Mouse (Mus musculus): ENCODE results near the gene Cela3b. TPM values are rescaled to one million over a fixed set of nuclear protein-coding genes. Genes with fewer than 3 reads are reported as not detected.

Cela3b gene
- polyA plus RNA-seq, 2 experiments: 0.06 TPM; not detected in 1

- DNase-seq (ENCODE audit: low read depth in 3 of 3, low spot score in 3 of 3) (no peak), ATAC-seq (ENCODE audit: insufficient read depth) (no peak)
- no peaks in the 10 kb centered on the region for H3K9me3 ChIP-seq (ENCODE audit: control insufficient read depth, low read length)
- H3K27ac ChIP-seq: no peak overlapping the region
- H3K4me1 ChIP-seq (replicated peaks; ENCODE audit: control insufficient read depth in 2 of 2, insufficient read depth in 2 of 2, low read length in 1 of 2): peaks cover 6 to 9% of the 10 kb centered on the region in 2 experiments
- 76% methylated on average over 10 of the region's 10 CpGs for WGBS (ENCODE audit: insufficient replicate concordance)
- H3K9ac ChIP-seq (replicated peaks): no peak overlapping the region
- TF ChIP-seq EP300 (IDR thresholded peaks at IDR 0.05; ENCODE audit: low read depth): no peak
- no peak for TF ChIP-seq CTCF (IDR thresholded peaks at IDR 0.05; ENCODE audit: low read depth)
- no peaks in the 10 kb centered on the region for H3K36me3 ChIP-seq (replicated peaks; ENCODE audit: control insufficient read depth, insufficient read depth, low read depth)
- no peak overlapping the region for H3K4me2 ChIP-seq (ENCODE audit: low read depth)
- H3K4me3 ChIP-seq (ENCODE audit: insufficient read depth in 1 of 2, low read depth in 2 of 2, low read length in 2 of 2): no peak overlapping the region
- H3K27me3 ChIP-seq (ENCODE audit: control insufficient read depth, insufficient read depth, low read length): no peaks in the 10 kb centered on the region
Measured at GRCm38 (mm10) chr4:137379713-137380255, 50.6 kb downstream of the Cela3b start.

- Histone ChIP-seq H3K36me3 (replicated peaks; ENCODE audit: control insufficient read depth, insufficient read depth, low read depth) (no peaks in the 10 kb centered on the region), H3K27ac (no peak overlapping the region), H3K4me1 (replicated peaks; ENCODE audit: control insufficient read depth in 2 of 2, insufficient read depth in 2 of 2, low read length in 1 of 2) (peaks cover 6 to 11% of the 10 kb centered on the region in 2 experiments), H3K4me2 (ENCODE audit: low read depth) (no peak overlapping the region), H3K9me3 (ENCODE audit: control insufficient read depth, low read length) (no peaks in the 10 kb centered on the region), H3K9ac (replicated peaks) (no peak overlapping the region), H3K27me3 (ENCODE audit: control insufficient read depth, insufficient read depth, low read length) (no peaks in the 10 kb centered on the region), H3K4me3 (ENCODE audit: insufficient read depth in 1 of 2, low read depth in 2 of 2, low read length in 2 of 2) (no peak overlapping the region)
- no peak for TF ChIP-seq EP300 (IDR thresholded peaks at IDR 0.05; ENCODE audit: low read depth)
- no peak for TF ChIP-seq CTCF (IDR thresholded peaks at IDR 0.05; ENCODE audit: low read depth)
- ATAC-seq (ENCODE audit: insufficient read depth) (no peak), DNase-seq (ENCODE audit: low read depth in 3 of 3, low spot score in 3 of 3) (no peak)
- WGBS (ENCODE audit: insufficient replicate concordance): 74% methylated on average over 3 of the region's 3 CpGs
Measured at GRCm38 (mm10) chr4:137379085-137379484, 51.3 kb downstream of the Cela3b start.

- WGBS (ENCODE audit: insufficient replicate concordance): 70% methylated on average over 4 of the region's 4 CpGs
- ATAC-seq (ENCODE audit: insufficient read depth): no peak
Measured at GRCm38 (mm10) chr4:137377526-137378304, 52.6 kb downstream of the Cela3b start.

GRCm38 (mm10) chr4:137376778-137377177 lies 53.6 kb downstream of the Cela3b start:
- Histone ChIP-seq H3K27ac (no peak overlapping the region), H3K9ac (replicated peaks) (no peak overlapping the region), H3K4me1 (replicated peaks; ENCODE audit: control insufficient read depth in 2 of 2, insufficient read depth in 2 of 2, low read length in 1 of 2) (peaks cover 6 to 15% of the 10 kb centered on the region in 2 experiments), H3K9me3 (ENCODE audit: control insufficient read depth, low read length) (no peaks in the 10 kb centered on the region), H3K4me2 (ENCODE audit: low read depth) (no peak overlapping the region), H3K36me3 (replicated peaks; ENCODE audit: control insufficient read depth, insufficient read depth, low read depth) (no peaks in the 10 kb centered on the region), H3K4me3 (ENCODE audit: insufficient read depth in 1 of 2, low read depth in 2 of 2, low read length in 2 of 2) (no peak overlapping the region), H3K27me3 (ENCODE audit: control insufficient read depth, insufficient read depth, low read length) (no peaks in the 10 kb centered on the region)
- DNase-seq (ENCODE audit: low read depth in 3 of 3, low spot score in 3 of 3) (no peak), ATAC-seq (ENCODE audit: insufficient read depth) (no peak)
- no peak for TF ChIP-seq EP300 (IDR thresholded peaks at IDR 0.05; ENCODE audit: low read depth)
- peak; percentile 36 for TF ChIP-seq CTCF (IDR thresholded peaks at IDR 0.05; ENCODE audit: low read depth)
- WGBS (ENCODE audit: insufficient replicate concordance): 51% methylated on average over 2 of the region's 2 CpGs

More at GRCm38 (mm10) chr4:137377526-137378304, 52.6 kb downstream of the Cela3b start:
- H3K4me1 ChIP-seq (replicated peaks; ENCODE audit: control insufficient read depth in 2 of 2, insufficient read depth in 2 of 2, low read length in 1 of 2): peaks cover 6 to 11% of the 10 kb centered on the region in 2 experiments
- H3K9ac ChIP-seq (replicated peaks): no peak overlapping the region
- H3K36me3 ChIP-seq (replicated peaks; ENCODE audit: control insufficient read depth, insufficient read depth, low read depth): no peaks in the 10 kb centered on the region
- H3K27ac ChIP-seq: no peak overlapping the region
- TF ChIP-seq CTCF (IDR thresholded peaks at IDR 0.05; ENCODE audit: low read depth) (no peak), EP300 (IDR thresholded peaks at IDR 0.05; ENCODE audit: low read depth) (no peak)
- H3K27me3 ChIP-seq (ENCODE audit: control insufficient read depth, insufficient read depth, low read length): no peaks in the 10 kb centered on the region
- DNase-seq (ENCODE audit: low read depth in 3 of 3, low spot score in 3 of 3): no peak
- no peak overlapping the region for H3K4me3 ChIP-seq (ENCODE audit: insufficient read depth in 1 of 2, low read depth in 2 of 2, low read length in 2 of 2)
- no peak overlapping the region for H3K4me2 ChIP-seq (ENCODE audit: low read depth)
- H3K9me3 ChIP-seq (ENCODE audit: control insufficient read depth, low read length): no peaks in the 10 kb centered on the region
